Mouse (Mus musculus): ENCODE results near the gene Cntrob.

DNA sequence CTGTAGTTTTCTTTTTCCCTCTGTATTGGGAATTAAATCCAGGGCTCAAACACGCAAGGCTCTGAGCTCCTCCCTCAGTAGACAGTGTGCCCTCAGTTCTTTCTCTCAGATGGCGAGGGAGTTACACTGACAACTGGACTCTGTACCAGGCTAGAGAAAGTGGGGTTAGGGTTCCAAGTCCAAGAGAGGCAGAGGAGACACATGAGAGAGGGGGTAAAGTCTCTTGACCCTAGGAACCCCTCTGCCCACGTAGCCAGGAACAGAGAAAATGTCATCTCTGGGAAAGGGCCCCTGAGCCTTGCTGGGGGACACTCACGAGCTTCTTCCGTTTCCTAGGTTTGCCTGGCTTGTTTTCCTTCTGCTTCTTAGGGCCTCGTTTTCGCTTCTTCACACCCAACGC is 40.8 kb upstream of the Cntrob start:
- TF ChIP-seq CTCF (IDR thresholded peaks at IDR 0.05; ENCODE audit: control insufficient read depth, insufficient read depth, low read length) (no peak), POLR2A (IDR thresholded peaks at IDR 0.05; ENCODE audit: borderline replicate concordance, control insufficient read depth, low read depth, low read length) (no peak)
